Mouse (Mus musculus) activated CD4-positive, CD25-positive, alpha-beta regulatory T cell, adult 4 months (primary cell): ENCODE results near the gene Ccdc70. TPM values are rescaled to one million over a fixed set of nuclear protein-coding genes. Genes with fewer than 3 reads are reported as not detected.

Source experiments
- polyA plus RNA-seq, 2 experiments: library from polyadenylated mRNA; unstranded; fragments of 100-300 nt; shearing (Covaris generic); gene quantifications; one replicate each; pipeline ENCODE4 v1.2.1; 2017

Gene Ccdc70
- polyA plus RNA-seq, 2 experiments from 2014 or later = not detected

Other genes with a start within 250 kb of the Ccdc70 start
- gene Defa24, start 235.3 kb upstream of the Ccdc70 start, polyA plus RNA-seq = not detected
- gene Defb50, start 146.2 kb upstream of the Ccdc70 start, polyA plus RNA-seq = not detected
- gene Defb2, start 129.8 kb upstream of the Ccdc70 start, polyA plus RNA-seq = not detected
- not detected for gene Defb10, start 110.9 kb upstream of the Ccdc70 start, polyA plus RNA-seq
- gene Defb9, start 84.4 kb upstream of the Ccdc70 start, polyA plus RNA-seq = not detected
- not detected for gene Defb11, start 63.4 kb upstream of the Ccdc70 start, polyA plus RNA-seq
- not detected for gene Defb15, start 37.1 kb upstream of the Ccdc70 start, polyA plus RNA-seq
- not detected for gene Defb35, start 31.4 kb upstream of the Ccdc70 start, polyA plus RNA-seq
- gene Defb13, start 23.0 kb upstream of the Ccdc70 start, polyA plus RNA-seq = not detected
- gene Fam90a1a, start 11.1 kb upstream of the Ccdc70 start, polyA plus RNA-seq = not detected
- not detected for gene Atp7b, start 90.5 kb downstream of the Ccdc70 start, polyA plus RNA-seq
- gene Alg11, start 90.9 kb downstream of the Ccdc70 start, polyA plus RNA-seq = 10 to 100 TPM; 19.7 to 20.2 TPM
- gene Nek5, start 155.3 kb downstream of the Ccdc70 start, polyA plus RNA-seq = under 1 TPM in 1 of 2 experiments, not detected in 1; 0.22 TPM
- gene Nek3, start 196.7 kb downstream of the Ccdc70 start, polyA plus RNA-seq = 1 to 10 TPM; 4.6 to 6.1 TPM
- gene Ckap2, start 216.0 kb downstream of the Ccdc70 start, polyA plus RNA-seq = 10 to 100 TPM; 13.3 to 14.9 TPM
- gene Vps36, start 223.0 kb downstream of the Ccdc70 start, polyA plus RNA-seq = 10 to 100 TPM; 30.5 to 41.2 TPM